Mouse (Mus musculus) heart, embryonic 11.5 days (tissue): ENCODE measurements around the gene Fbxo4. TPM values are rescaled to one million over a fixed set of nuclear protein-coding genes. Genes with fewer than 3 reads are reported as not detected.

ENCODE experiments used
- ATAC-seq: fragments of 200-750 bp; cut with Nextera tagmentation; replicated peaks from 2 replicates; pipeline ENCODE4 v1.8.0; 2017; ENCODE audit warnings: moderate library complexity; ENCODE audit not compliant: insufficient number of reproducible peaks, low FRiP score, low TSS enrichment
- H3K27ac ChIP-seq: fragments of 300-500 bp; sonication (generic); 2 replicates; pipeline ENCODE4 v1.5.1; 2014; ENCODE audit warnings: mild to moderate bottlenecking, low read depth, low read length
- H3K27me3 ChIP-seq: fragments of 300-500 bp; sonication (generic); 2 replicates; pipeline ENCODE4 v1.6.1; 2014; ENCODE audit warnings: mild to moderate bottlenecking, low read length, mixed read lengths; ENCODE audit not compliant: control insufficient read depth, insufficient read depth
- H3K36me3 ChIP-seq: fragments of 300-500 bp; sonication (generic); 2 replicates; pipeline ENCODE4 v1.6.1; 2014; ENCODE audit warnings: mild to moderate bottlenecking, low read length, moderate library complexity, mixed read lengths; ENCODE audit not compliant: control insufficient read depth, insufficient read depth
- H3K4me1 ChIP-seq: fragments of 300-500 bp; sonication (generic); 2 replicates; pipeline ENCODE4 v1.6.1; 2014; ENCODE audit warnings: low read length; ENCODE audit not compliant: control insufficient read depth, insufficient read depth
- H3K4me2 ChIP-seq: fragments of 300-500 bp; sonication (generic); 2 replicates; pipeline ENCODE4 v1.6.1; 2014; ENCODE audit warnings: mild to moderate bottlenecking, moderate library complexity
- H3K4me3 ChIP-seq: fragments of 300-500 bp; sonication (generic); 2 replicates; pipeline ENCODE4 v1.5.1; 2014; ENCODE audit warnings: low read depth, low read length
- H3K9ac ChIP-seq: fragments of 300-500 bp; sonication (generic); 2 replicates; pipeline ENCODE4 v1.6.1; 2014; ENCODE audit warnings: mild to moderate bottlenecking, low read depth, low read length, moderate library complexity
- H3K9me3 ChIP-seq: fragments of 300-500 bp; sonication (generic); replicated peaks from 2 replicates; pipeline ENCODE4 v1.6.1; 2016; ENCODE audit warnings: low read length; ENCODE audit not compliant: control insufficient read depth
- WGBS: fragments of 180-500 bp; shearing (Covaris S2); extraction: QIAGEN DNeasy Blood & Tissue Kit; methylation state at CpG from one replicate; pipeline ENCODE4 v1.1.7; 2014; ENCODE audit not compliant: insufficient replicate concordance; 5-methylcytosine and 5-hydroxymethylcytosine counted together
- polyA plus RNA-seq: library from polyadenylated mRNA; unstranded; fragments of >200 nt; fragmentation: Nextera tagmentation; extraction: Ambion mirVana; gene quantifications from 2 replicates; pipeline ENCODE4 v1.2.1, GENCODE M21; 2014

Fbxo4 gene
- polyA plus RNA-seq, 1 experiment from 2014 or later, result 11.1 TPM

DNA sequence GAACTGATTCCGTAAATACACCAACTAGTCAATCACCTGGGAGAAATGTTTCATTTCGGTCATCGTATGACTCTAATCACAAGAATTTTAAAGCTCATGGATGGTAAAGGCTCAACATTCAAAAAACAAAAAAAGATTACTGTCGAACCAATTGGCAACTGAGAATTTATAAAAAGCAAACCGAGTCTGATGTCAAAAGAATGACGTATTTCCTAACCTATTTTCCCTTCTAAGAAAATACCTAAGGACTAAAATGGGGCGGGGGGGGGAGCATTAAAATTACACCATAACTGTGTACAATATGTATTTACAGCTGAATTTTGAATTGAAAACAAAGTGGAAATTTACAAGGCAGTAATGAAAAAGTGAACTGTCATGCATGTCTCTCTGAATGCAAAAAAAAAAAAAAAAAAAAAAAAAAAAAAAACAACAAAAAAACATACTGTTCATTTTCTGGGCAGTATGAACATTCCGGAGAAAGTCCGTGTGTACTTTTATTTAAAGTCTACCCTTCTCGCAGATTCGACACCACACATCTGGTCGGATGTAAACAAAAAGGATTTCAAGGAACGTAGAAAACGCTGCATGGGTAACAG is 15.6 kb upstream of the Fbxo4 start:
- no peaks in the 10 kb centered on the region for H3K27me3 ChIP-seq
- H3K4me1 ChIP-seq, result peaks cover 4% of the 10 kb centered on the region; the same call in 1 of the 2 replicates
- peak overlapping the region; percentile 81 for H3K4me3 ChIP-seq
- peaks cover 6% of the 10 kb centered on the region; the same call in 1 of the 2 replicates for H3K36me3 ChIP-seq
- peak overlapping the region; percentile 92 for H3K27ac ChIP-seq
- no peaks in the 10 kb centered on the region for H3K9me3 ChIP-seq
- H3K4me2 ChIP-seq, result peak overlapping the region; percentile 55
- H3K9ac ChIP-seq, result peak overlapping the region; percentile 93
- no peak for ATAC-seq
- WGBS, result 25% methylated on average over 14 of the region's 14 CpGs

- no peak for ATAC-seq
- H3K27me3 ChIP-seq, result no peaks in the 10 kb centered on the region
- no peak overlapping the region for H3K4me3 ChIP-seq
- 64% methylated on average over 2 of the region's 2 CpGs for WGBS
- H3K4me1 ChIP-seq, result no peaks in the 10 kb centered on the region
- H3K9me3 ChIP-seq, result no peaks in the 10 kb centered on the region
- no peak overlapping the region for H3K9ac ChIP-seq
- peaks cover 17% of the 10 kb centered on the region for H3K36me3 ChIP-seq
- no peak overlapping the region for H3K4me2 ChIP-seq
- H3K27ac ChIP-seq, result no peak overlapping the region
These were observed 8.6 kb upstream of the Fbxo4 start for GRCm38 (mm10) chr15:3987981-3988380.

DNA sequence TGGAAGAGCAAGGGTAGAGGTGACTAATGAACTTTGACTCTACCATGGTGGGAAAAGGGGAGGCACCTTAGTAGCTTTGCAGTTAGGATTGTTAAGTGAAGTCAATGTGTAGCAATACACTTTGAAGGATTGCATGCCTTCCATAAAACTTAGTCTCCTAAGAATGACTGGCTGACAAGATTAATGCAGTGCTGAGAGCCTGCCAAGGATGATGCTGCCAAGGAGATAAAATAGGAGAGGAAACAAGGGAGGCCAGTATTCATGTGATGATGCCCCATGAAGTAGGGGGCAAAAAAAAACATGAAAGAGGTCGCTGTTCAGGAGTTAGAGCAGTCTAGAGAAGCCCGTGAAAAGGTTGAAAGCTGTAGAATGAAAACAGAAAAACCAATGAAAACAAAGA is 5.5 kb upstream of the Fbxo4 start:
- peaks cover 11% of the 10 kb centered on the region for H3K36me3 ChIP-seq

GRCm38 (mm10) chr15:3982732-3983131 is 3.4 kb upstream of the Fbxo4 start:
- 88% methylated on average over 5 of the region's 5 CpGs for WGBS
- H3K4me1 ChIP-seq, result no peaks in the 10 kb centered on the region
- ATAC-seq, result no peak

More for the DNA sequence above, 5.5 kb upstream of the Fbxo4 start:
- Histone ChIP-seq H3K4me3 (no peak overlapping the region), H3K9me3 (no peaks in the 10 kb centered on the region), H3K4me2 (no peak overlapping the region), H3K9ac (no peak overlapping the region), H3K4me1 (no peaks in the 10 kb centered on the region), H3K27ac (no peak overlapping the region), H3K27me3 (no peaks in the 10 kb centered on the region)
- ATAC-seq, result no peak
- 84% methylated on average over 2 of the region's 2 CpGs for WGBS

DNA sequence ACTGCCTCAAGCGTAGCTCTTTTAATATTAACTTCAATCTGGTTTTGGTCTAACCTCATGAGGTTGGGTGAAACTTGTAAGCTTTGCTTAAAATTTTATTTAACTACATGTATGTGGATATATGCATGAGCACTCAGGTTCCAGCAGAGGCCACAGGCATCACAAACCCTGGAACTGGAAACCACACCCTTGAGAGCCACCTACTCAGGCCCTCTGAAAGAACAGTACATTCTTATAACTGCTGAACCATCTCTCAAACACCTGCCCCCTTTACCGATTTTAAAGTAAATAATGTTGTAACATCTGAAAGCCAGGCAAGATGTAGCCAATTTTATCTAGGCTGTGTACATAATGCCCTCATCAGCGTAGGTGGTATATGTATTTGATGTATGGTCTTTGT is 498 bp upstream of the Fbxo4 start:
- Histone ChIP-seq H3K4me1 (no peaks in the 10 kb centered on the region), H3K9me3 (no peaks in the 10 kb centered on the region), H3K36me3 (no peaks in the 10 kb centered on the region), H3K27me3 (no peaks in the 10 kb centered on the region), H3K4me3 (peak overlapping the region; percentile 71), H3K4me2 (peak overlapping the region; percentile 74), H3K27ac (peak overlapping the region; percentile 98), H3K9ac (peak overlapping the region; percentile 97)
- WGBS, result 78% methylated on average over 3 of the region's 3 CpGs
- no peak for ATAC-seq

More at GRCm38 (mm10) chr15:3982732-3983131, 3.4 kb upstream of the Fbxo4 start:
- H3K4me3 ChIP-seq, result no peak overlapping the region
- peaks cover 4% of the 10 kb centered on the region; the same call in 1 of the 2 replicates for H3K36me3 ChIP-seq
- no peaks in the 10 kb centered on the region for H3K9me3 ChIP-seq
- no peak overlapping the region for H3K9ac ChIP-seq
- no peaks in the 10 kb centered on the region for H3K27me3 ChIP-seq
- H3K4me2 ChIP-seq, result no peak overlapping the region
- H3K27ac ChIP-seq, result no peak overlapping the region

- Histone ChIP-seq H3K9me3 (no peaks in the 10 kb centered on the region), H3K27me3 (no peaks in the 10 kb centered on the region), H3K4me1 (no peaks in the 10 kb centered on the region), H3K27ac (no peak overlapping the region), H3K36me3 (no peaks in the 10 kb centered on the region), H3K4me3 (no peak overlapping the region), H3K4me2 (no peak overlapping the region; the same call in 1 of the 2 replicates), H3K9ac (no peak overlapping the region)
- WGBS, result 86% methylated on average over 2 of the region's 2 CpGs
- ATAC-seq, result no peak
These were observed 1.1 kb downstream of the Fbxo4 start for GRCm38 (mm10) chr15:3978279-3978678.

GRCm38 (mm10) chr15:3973300-3973699 is 6.1 kb downstream of the Fbxo4 start:
- no peak for ATAC-seq
- no peak overlapping the region for H3K9ac ChIP-seq
- H3K27me3 ChIP-seq, result no peaks in the 10 kb centered on the region
- no peak overlapping the region for H3K27ac ChIP-seq
- 0 out of 2 replicates have a peak, but pooled peaks cover 2% of the 10 kb centered on the region for H3K36me3 ChIP-seq
- 84% methylated on average over 3 of the region's 3 CpGs for WGBS
- no peak overlapping the region for H3K4me2 ChIP-seq
- H3K9me3 ChIP-seq, result no peaks in the 10 kb centered on the region
- no peak overlapping the region for H3K4me3 ChIP-seq
- H3K4me1 ChIP-seq, result no peaks in the 10 kb centered on the region

DNA sequence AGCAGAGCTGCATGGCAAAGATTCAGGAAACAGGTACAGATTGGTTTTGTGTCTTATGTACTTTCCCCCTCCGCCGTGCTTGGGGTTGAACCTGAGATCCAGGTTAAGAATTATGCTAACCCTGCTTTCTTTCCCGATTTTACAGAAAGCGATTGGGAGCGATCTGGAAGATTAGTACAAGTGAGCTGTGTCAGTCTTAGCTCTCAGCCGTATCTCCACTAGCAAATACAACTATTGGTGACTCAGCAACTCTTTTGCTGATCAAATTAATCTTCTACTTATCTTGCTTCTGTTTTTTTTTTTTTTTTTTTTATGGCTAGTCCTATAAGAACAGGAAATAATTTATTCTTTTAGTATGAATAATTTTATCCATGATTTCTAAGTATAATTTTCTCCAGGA is 9.2 kb downstream of the Fbxo4 start:
- WGBS, result 85% methylated on average over 6 of the region's 6 CpGs
- Histone ChIP-seq H3K27me3 (no peaks in the 10 kb centered on the region), H3K27ac (no peak overlapping the region), H3K9me3 (no peaks in the 10 kb centered on the region), H3K4me3 (no peak overlapping the region), H3K9ac (no peak overlapping the region), H3K4me1 (no peaks in the 10 kb centered on the region), H3K36me3 (0 out of 2 replicates have a peak, but pooled peaks cover 2% of the 10 kb centered on the region), H3K4me2 (no peak overlapping the region)
- ATAC-seq, result no peak

DNA sequence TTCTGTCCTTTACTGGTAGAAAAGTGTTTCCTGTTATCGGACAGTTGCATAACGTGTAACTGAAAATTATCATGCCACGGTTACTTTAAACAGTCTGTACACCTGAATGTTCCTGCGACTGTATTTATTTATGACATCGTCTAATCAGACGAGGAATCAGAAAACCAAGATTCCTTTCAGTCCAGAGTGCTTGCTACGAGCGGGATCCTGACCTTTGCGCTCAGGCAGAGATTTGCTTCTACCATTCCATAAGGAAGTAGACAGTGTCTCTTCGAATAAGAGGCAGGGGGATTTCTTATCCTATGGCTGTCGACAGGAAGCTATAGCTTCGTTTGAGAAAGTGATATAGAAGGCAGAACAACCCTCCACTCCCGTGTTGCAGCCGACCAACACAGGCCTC is 9.6 kb downstream of the Fbxo4 start:
- WGBS, result 78% methylated on average over 14 of the region's 14 CpGs
- Histone ChIP-seq H3K9me3 (no peaks in the 10 kb centered on the region), H3K4me1 (no peaks in the 10 kb centered on the region), H3K36me3 (0 out of 2 replicates have a peak, but pooled peaks cover 2% of the 10 kb centered on the region), H3K4me2 (no peak overlapping the region), H3K4me3 (no peak overlapping the region), H3K27ac (no peak overlapping the region), H3K9ac (no peak overlapping the region), H3K27me3 (no peaks in the 10 kb centered on the region)
- no peak for ATAC-seq
